Mouse (Mus musculus): ENCODE results near the gene Pcsk6.
A peak's percentile ranks its signal among the peaks of the same experiment; 100 is the strongest.
"Not testable (repeated sequence)": the region's sequence is repeated elsewhere in the genome, so short reads cannot be mapped to it uniquely, and the experiment has no call there.

Gene Pcsk6

GRCm38 (mm10) chr7:65861591-65862472, at the start of gene Pcsk6:
TSS of gene Pcsk6 (plus strand) at chr7:65861734.
- DNase-seq (ENCODE audit: inconsistent ontology term) = peak; percentile 68

- DNase-seq (ENCODE audit: inconsistent ontology term) = no peak
Observed at GRCm38 (mm10) chr7:65813611-65814212, 47.8 kb upstream of the Pcsk6 start.

GRCm38 (mm10) chr7:65817564-65817963, 44.0 kb upstream of the Pcsk6 start:
- DNase-seq (ENCODE audit: inconsistent ontology term) = no peak

GRCm38 (mm10) chr7:65820391-65820790, 41.1 kb upstream of the Pcsk6 start:
- DNase-seq (ENCODE audit: inconsistent ontology term) = no peak

GRCm38 (mm10) chr7:65821901-65822300, 39.6 kb upstream of the Pcsk6 start:
- DNase-seq (ENCODE audit: inconsistent ontology term) = not testable (repeated sequence)

GRCm38 (mm10) chr7:65822506-65823119, 38.9 kb upstream of the Pcsk6 start:
- DNase-seq (ENCODE audit: inconsistent ontology term) = peak; percentile 15

- DNase-seq (ENCODE audit: inconsistent ontology term) = no peak
Observed at GRCm38 (mm10) chr7:65839756-65840155, 21.8 kb upstream of the Pcsk6 start.

GRCm38 (mm10) chr7:65843210-65843609, 18.3 kb upstream of the Pcsk6 start:
- no peak for DNase-seq (ENCODE audit: inconsistent ontology term)

- no peak for DNase-seq (ENCODE audit: inconsistent ontology term)
Observed at GRCm38 (mm10) chr7:65860981-65861380, 553 bp upstream of the Pcsk6 start.

GRCm38 (mm10) chr7:65862473-65863176, 1.1 kb downstream of the Pcsk6 start:
- no peak for DNase-seq (ENCODE audit: inconsistent ontology term)

GRCm38 (mm10) chr7:65869173-65869572, 7.6 kb downstream of the Pcsk6 start:
- DNase-seq (ENCODE audit: inconsistent ontology term) = no peak

GRCm38 (mm10) chr7:65869794-65870193, 8.3 kb downstream of the Pcsk6 start:
- DNase-seq (ENCODE audit: inconsistent ontology term) = no peak

- no peak for DNase-seq (ENCODE audit: inconsistent ontology term)
Observed at GRCm38 (mm10) chr7:65870227-65870626, 8.7 kb downstream of the Pcsk6 start.

GRCm38 (mm10) chr7:65870928-65871580, 9.5 kb downstream of the Pcsk6 start:
- peak; percentile 61 for DNase-seq (ENCODE audit: inconsistent ontology term)

GRCm38 (mm10) chr7:65871851-65872250, 10.3 kb downstream of the Pcsk6 start:
- DNase-seq (ENCODE audit: inconsistent ontology term) = no peak

- no peak for DNase-seq (ENCODE audit: inconsistent ontology term)
Observed at GRCm38 (mm10) chr7:65873176-65873845, 11.8 kb downstream of the Pcsk6 start.

- DNase-seq (ENCODE audit: inconsistent ontology term) = no peak
Observed at GRCm38 (mm10) chr7:65873902-65874301, 12.4 kb downstream of the Pcsk6 start.

GRCm38 (mm10) chr7:65876596-65876995, 15.1 kb downstream of the Pcsk6 start:
- no peak for DNase-seq (ENCODE audit: inconsistent ontology term)

- DNase-seq (ENCODE audit: inconsistent ontology term) = no peak
Observed at GRCm38 (mm10) chr7:65878234-65878633, 16.7 kb downstream of the Pcsk6 start.

GRCm38 (mm10) chr7:65879330-65879729, 17.8 kb downstream of the Pcsk6 start:
- DNase-seq (ENCODE audit: inconsistent ontology term) = peak; percentile 33

Measured in Muller cell, postnatal 12 days (primary cell).